Mouse (Mus musculus) neutrophil, adult 5-6 weeks (primary cell): ENCODE data around the gene Ccl5. TPM values are rescaled to one million over a fixed set of nuclear protein-coding genes. Genes with fewer than 3 reads are reported as not detected.
"Not testable (repeated sequence)": the region's sequence is repeated elsewhere in the genome, so short reads cannot be mapped to it uniquely, and the experiment has no call there.

Experiments used
- ATAC-seq: fragments of 151-379, 151-347 bp; 2 replicates; pipeline ENCODE4 v1.8.0; 2017; ENCODE audit warnings: mild to moderate bottlenecking, moderate TSS enrichment; ENCODE audit not compliant: insufficient number of reproducible peaks, poor library complexity, low FRiP score, severe bottlenecking; ENCODE audit errors: extremely low read depth
- total RNA-seq: library from RNA; stranded (forward); fragments of 200-1000 nt; gene quantifications from 2 replicates; pipeline ENCODE4 v1.2.3, GENCODE M21; 2017

The Ccl5 gene
- 14.0 and 15.2 TPM in 2 replicates for total RNA-seq

DNA sequence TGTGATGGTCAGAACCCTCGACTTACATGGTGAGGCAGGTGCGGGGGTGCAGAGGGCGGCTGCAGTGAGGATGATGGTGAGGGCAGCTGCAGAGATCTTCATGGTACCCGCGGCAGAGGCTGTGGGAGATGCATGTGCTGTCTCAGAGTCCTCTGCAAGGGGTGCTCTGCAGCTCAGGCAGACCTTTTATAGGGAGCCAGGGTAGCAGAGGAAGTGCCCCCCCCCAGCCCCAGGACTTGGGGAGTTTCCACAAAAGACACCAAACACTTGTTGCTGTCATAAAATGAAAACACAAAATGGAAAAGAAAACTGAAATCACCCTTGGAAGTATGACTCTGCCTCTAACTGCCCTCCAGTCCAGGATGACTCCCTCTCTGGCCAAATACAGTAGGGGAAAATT, at the start of gene Ccl5:
Ccl5 (minus strand) TSS at position 159 of the 400 bp plus-strand sequence.
- no peak for ATAC-seq

DNA sequence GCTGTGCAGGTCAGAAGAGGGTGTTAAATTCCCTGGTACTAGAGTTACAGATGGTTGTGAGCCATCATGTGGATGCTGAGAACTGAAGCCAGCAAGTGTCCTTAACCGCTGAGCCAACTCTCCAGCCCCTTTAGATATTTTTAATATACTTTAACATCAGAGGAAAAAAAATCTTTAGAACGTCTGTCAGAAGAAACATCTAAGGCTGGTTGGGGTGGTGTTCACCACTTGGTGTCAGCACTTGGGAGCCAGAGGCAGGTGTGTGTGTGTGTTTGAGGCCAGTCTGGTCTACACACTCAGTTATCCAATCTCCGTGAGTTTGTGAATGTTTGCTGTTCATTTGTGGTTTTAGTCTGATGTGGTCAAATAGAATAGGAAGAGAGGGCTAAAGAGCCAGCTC, 48.7 kb upstream of the Ccl5 start:
- ATAC-seq, result no peak

DNA sequence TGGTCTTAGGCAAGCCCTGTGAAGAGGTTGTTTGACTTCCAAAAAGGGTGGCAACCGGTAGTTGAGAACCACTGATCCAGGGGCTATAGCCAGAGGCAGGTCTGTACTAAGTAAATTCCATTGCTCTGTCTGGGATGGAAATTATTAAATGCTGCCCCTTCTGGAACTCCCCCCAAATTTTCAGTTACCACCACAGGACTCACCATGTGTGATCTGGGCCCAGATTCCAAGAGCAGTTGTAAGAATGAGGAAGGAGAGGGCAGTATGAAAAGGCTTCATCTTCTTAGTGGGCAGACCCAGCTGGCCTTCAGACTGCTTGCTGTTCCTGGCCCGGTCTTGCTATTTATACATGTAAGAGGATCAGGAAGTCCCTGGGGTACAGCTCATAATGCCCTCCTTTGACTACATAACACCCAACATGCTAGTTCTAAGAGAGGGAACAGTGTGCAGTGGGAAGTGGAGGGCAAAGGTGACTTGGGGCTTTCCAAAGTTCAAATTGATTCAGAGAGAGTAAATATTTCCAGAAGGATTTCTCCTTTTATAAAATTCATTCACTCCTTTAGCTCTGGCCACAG, 48.0 kb upstream of the Ccl5 start, which contains the start of gene Ccl9:
Ccl9 (minus strand) TSS at position 451 of the 575 bp plus-strand sequence.
- ATAC-seq, result no peak

DNA sequence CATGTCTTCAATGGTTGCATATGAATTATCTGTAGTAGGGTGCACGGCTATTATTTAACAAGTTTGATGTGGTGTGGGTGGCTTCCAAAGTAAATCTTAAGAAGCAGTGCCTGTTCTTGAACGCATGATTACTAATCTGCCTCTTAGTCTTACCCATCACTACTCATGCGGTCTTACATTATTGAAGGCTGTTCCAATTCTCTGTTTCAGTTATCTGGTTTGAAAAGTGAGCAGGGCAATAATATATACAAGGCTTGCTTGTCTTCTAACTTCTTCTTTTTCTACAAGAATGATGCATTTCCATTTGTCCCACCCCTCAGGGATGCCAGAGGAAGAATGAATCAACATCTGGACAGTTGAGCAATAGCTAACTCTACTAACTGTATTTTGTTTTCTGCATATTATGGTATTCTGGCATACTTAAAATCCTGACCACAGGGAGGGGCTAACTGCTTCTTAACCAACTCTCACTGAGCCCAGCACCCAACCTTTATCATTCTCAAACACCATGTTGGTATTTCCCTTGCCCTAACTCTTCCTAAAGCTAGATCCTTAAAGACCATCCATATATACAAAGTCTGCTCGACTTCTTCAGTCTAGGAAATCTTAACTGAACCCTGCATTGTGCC, 46.7 kb upstream of the Ccl5 start:
- peak; percentile 30; the same call in 1 of the 2 replicates for ATAC-seq

DNA sequence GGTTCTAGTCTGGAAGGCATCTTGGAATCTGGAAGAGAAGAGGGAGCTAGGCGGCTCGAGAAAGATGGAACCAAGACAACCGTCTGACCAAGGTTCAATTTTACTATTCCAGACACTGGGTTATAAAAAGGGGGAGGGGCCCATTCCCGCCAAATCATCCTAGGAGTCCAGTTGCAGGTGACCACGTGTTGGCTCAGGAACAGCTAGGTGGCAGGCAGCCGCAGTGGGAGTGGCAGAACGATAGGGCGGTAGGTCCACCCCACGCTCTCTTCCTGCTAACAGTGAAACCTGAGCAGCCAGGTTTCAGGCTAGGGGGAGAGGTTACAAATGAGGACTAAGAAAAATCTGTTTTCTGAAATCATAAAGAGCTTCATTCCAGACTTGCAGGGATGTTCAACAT, 42.5 kb upstream of the Ccl5 start:
- ATAC-seq, result no peak

DNA sequence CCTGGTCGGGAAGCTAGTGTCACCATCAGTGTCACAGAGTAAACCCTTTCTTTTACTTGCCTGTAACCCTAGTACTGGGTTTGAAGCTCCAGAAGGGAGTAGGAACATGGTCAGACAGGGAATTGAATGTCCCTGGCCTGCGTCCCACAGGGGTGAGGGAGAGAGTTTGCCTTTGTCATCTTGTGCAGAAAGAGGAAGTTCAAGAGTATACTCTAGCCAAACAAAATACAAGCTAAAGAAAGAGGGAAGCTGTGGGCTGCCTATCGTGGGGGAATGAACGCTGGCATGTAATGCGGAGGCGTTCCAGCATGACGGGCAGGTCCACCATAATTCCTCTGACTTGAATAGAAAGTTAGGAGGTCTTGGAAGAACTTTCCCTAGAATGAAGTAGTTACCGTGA, 41.9 kb upstream of the Ccl5 start:
- peak; percentile 88 for ATAC-seq

GRCm38 (mm10) chr11:83570189-83570588, 39.9 kb upstream of the Ccl5 start:
- no peak for ATAC-seq

DNA sequence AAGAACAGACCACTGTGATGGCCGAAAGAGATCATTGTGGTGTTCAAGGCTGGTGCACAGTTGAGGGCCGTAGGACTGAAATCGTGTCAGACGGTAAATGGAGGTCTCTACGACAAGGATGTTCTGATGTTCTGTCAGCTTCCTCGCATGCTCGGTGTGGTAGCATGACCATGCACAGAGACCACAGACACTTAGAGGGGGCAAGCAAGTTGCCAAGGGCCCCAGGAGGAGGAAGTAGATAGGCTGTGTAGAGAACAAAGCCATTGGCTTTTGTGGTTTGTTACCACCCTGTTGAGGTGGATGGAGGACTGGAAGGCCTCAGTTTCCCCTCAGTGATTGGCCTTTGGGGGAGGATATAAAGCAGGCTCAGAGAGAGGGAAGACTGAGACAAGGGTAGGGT, 38.9 kb upstream of the Ccl5 start:
- ATAC-seq, result no peak

GRCm38 (mm10) chr11:83568786-83569185, 38.5 kb upstream of the Ccl5 start:
- ATAC-seq, result no peak

- ATAC-seq, result no peak
Observed at GRCm38 (mm10) chr11:83568061-83568460, 37.7 kb upstream of the Ccl5 start.

- ATAC-seq, result no peak
Observed at GRCm38 (mm10) chr11:83567311-83567710, 37.0 kb upstream of the Ccl5 start.

DNA sequence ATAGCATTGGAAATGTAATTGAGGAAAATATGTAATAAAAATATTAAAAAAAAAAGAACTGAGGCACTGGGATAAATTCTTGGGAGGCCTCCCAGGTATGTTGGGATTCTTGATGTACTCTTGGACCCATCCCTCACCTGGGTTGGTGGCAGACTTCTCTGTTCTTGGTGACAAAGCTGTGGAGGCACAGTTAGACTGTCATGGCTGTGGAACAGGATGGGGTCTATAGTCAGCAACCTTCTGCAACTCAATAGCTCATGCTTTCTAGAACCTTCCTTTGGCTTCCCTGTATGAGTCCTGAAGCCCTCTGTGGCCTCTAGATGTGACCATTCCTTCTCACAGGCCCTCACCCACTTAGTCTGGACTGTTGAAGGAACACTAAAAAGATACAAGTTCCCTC, 36.3 kb upstream of the Ccl5 start:
- ATAC-seq, result no peak

GRCm38 (mm10) chr11:83563754-83564153, 33.4 kb upstream of the Ccl5 start:
- no peak for ATAC-seq

GRCm38 (mm10) chr11:83562311-83562887, 32.1 kb upstream of the Ccl5 start:
- ATAC-seq, result no peak

GRCm38 (mm10) chr11:83560405-83560804, 30.1 kb upstream of the Ccl5 start:
- peak; percentile 80 for ATAC-seq

DNA sequence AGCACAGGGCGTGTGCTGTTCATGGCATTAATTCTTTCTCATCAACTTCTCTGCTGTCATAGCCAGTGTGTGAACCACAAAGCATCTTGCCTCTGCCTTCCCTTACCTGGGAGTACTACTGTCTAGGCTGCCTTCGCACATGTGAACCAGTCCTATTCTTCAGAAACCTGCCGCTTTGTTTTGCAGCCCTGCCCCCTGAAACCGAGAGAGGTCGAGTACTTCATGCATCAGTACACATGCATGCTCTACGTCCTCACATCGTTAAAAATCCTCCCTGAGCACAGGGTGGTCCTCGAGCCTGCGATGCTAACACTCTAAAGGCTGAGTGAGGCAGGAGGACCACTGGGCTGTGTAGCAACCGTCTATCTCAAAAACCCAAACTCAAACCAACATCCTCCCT, 26.8 kb upstream of the Ccl5 start:
- ATAC-seq, result no peak

- ATAC-seq, result peak; percentile 42; the same call in 1 of the 2 replicates
Observed at GRCm38 (mm10) chr11:83556085-83556781, 25.9 kb upstream of the Ccl5 start.

GRCm38 (mm10) chr11:83551668-83552067, 21.4 kb upstream of the Ccl5 start:
- ATAC-seq, result no peak

- not testable (repeated sequence) for ATAC-seq
Observed at GRCm38 (mm10) chr11:83551037-83551436, 20.7 kb upstream of the Ccl5 start.

DNA sequence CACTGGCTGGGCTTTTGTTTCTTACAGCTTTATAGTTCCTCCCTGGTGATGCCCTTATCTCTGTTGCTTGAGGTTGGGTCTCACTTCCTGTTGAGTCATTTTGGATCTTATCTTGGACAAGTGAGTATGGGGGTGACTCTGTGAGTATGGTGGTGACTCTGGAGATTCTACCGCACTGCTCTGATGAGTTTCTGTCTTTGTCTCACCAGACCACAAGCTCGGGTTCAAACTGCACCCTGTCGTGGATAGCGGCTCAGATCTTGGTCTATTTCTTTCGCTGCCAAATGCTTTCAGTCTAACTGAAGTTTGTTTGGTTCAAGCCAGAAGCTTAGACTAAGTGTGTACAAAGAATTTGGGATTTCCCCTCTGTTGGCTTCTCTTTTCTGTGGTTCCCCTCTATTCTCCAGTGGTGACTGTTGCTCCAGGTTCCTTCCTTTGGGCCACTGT, 19.9 kb upstream of the Ccl5 start:
- peak; percentile 33 for ATAC-seq
